Mouse (Mus musculus): ENCODE data around the gene Alx3.

Alx3 gene

DNA sequence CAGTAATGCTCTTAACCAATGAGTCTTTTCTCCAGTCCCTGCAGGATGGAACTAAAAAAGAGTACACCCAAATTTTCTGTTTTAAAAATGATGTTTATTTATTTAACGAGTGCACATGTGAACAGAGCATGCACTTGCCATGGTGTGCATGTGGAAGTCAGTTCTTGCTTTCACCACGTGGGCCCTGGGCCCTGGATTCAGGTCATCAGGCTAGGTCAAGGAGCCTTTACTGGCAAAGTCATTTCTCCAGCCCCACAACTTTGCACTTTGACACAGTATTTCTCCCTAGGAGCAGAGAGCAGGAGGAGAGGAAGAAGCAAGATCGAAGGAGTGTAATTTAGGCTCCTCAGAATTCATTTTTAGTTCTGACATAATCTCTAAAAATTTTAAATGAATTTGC is 60.0 kb downstream of the Alx3 start:
- Histone ChIP-seq H3K4me1 (replicated peaks; ENCODE audit: low read depth, low read length) (no peaks in the 10 kb centered on the region), H3K27me3 (ENCODE audit: insufficient read depth, low read length) (no peaks in the 10 kb centered on the region), H3K4me3 (replicated peaks; ENCODE audit: low read length) (no peak overlapping the region), H3K9me3 (ENCODE audit: low read length) (no peaks in the 10 kb centered on the region; the same call in 1 of the 2 replicates), H3K36me3 (ENCODE audit: insufficient read depth, low read length) (peaks cover 10% of the 10 kb centered on the region; the same call in 1 of the 2 replicates)
- TF ChIP-seq NANOG (IDR thresholded peaks at IDR 0.05; ENCODE audit: borderline replicate concordance, low read length) (no peak), CTCF (conservative IDR thresholded peaks at IDR 0.05; ENCODE audit: low read length) (no peak), POU5F1 (IDR thresholded peaks at IDR 0.05; ENCODE audit: borderline replicate concordance, low read length) (no peak)
